Mouse (Mus musculus) liver (tissue): ENCODE data around the gene Ptgis.
"Not testable (repeated sequence)": the region's sequence is repeated elsewhere in the genome, so short reads cannot be mapped to it uniquely, and the experiment has no call there.

ENCODE experiments used
- DNase-seq: peaks from one replicate; pipeline ENCODE4 v3.0.0-alpha.2; 2020; ENCODE audit warnings: mixed read lengths

The Ptgis gene

DNA sequence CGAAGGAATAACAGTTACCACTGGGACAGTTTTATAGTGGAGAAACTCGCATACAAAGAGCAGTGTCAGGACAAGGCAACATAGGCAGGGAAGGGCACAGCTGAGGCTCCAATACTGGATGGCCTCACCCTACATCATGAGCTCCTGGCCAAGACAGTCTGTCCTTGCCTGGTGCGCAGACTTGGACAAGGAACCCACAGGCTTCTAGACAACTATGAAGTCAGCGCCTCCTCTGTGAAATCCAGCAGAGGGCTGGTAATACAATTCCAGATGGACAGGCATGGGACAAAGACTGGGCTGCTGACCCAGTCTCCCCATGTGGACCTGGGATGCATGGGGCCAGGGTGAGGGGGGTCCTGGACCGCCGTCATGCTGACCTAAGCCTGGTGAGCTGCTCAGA is 16.2 kb downstream of the Ptgis start:
- DNase-seq, result no peak

DNA sequence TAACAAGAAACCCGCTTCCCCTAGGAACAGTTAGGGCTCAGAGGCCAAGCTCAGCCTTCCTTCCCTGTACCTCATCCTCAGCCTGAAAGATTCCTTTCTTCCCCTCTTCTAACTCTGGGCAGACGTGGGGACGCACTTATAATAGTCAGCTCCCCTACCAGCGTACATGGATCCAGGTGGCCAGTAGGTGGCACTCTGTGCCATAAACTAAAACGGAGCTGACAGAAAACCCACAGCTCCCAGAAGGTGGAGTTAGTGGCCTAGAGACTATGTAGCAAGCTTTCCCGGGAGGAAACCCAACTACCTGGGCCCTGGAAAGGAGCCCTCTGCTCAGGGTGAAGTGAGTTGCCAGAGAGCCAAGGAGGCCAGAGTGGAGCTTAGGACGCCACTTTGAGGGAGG is 18.3 kb downstream of the Ptgis start:
- peak; percentile 67 for DNase-seq

DNA sequence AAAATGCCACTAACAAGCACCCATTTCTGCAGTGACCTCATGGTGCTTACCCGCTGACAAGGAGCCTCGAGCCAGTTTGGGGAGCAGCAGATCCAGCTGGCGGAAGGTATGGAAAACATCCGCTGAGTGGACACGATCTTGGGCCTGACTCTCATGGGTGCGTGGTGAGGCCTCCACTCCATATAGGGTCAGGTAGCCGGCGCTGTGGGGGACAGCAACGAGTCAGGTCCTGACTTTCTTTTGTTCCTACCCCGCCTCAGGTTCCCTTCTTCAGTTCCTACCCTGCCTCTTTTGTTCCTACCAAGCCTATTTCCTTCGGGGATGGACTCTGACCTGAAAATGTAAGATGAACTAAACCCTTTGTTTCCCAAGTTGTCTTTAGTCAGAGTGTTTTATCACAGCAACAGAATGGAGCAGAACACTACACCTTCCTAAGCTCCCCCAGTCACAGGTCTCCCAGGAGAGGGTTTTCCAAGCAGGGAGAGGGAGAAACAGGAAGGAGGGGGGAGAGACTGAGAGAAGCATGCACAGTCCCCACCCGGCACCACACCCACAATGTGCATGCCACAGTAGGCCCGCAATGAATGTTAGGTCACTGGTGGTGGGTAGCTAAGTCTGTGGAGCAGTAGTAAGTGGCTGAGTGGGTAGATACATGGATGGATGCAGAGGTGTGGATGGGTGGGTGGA is 19.1 kb downstream of the Ptgis start:
- DNase-seq, result no peak

DNA sequence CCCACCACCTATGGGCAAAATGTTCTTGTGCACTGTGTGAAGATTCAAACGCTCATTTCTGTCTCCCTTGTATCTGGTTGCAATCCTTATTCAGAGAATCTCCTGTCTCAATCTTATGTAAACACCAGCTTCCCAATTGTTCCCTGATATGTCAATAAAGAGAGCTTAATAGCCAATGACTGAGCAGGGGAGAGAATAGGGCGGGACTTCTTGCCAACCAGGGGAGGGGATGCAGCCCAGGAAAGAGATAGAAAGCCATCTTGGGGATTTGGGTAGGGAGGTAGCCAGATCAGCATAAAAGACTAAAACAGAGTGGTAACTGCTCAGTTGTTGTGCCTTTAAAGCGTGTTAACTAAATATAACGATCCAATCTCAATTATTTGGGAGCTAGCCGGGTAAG is 19.7 kb downstream of the Ptgis start:
- no peak for DNase-seq

DNA sequence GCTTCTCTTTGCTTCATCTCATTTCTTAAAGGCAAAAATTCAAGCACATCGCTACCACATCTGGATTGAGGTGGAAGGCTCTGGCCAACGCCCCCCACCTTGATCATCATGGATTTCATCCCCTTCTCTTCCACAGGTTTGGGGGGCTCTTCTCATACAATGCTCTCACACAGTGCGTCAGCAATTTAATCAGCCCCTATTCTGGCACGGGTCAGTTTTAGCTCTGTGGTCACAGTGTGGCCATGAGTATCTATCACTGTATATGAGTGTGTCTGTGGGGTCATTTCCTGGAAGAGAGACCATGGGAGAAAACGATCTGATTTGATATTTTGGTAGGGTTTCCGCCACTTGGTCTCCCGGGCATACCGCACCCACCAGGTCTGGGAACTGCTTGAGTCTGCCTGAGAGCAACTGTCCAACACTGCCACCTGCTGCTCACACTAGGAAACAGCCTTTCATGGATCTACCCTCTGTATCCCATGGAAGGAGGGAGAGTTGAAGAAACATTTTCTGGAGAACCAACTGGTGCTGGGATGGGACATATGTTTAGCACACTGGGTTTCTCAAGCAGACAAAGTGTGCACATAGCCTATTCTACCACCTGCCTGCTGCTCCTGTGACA is 21.1 kb downstream of the Ptgis start:
- peak; percentile 77 for DNase-seq

DNA sequence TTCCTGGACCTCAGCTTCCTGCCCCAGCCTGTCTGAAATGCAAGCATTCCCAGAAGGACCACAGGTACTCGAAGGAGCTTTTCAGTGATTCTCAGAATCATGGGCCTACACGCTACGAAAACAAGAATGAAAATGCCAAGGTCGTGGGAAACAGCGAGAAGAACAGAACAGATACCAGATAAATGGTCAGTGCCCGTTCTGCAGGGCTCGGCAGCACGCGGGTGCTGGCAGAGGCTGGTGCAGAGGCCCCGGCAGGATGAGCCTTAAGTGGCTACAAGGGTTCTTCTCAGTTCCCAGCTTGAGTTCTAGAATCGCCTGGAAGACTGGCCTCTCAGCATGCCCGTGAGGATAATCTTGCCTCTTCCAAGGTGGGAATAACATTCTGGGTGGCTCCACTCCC is 26.7 kb downstream of the Ptgis start:
- DNase-seq, result no peak

DNA sequence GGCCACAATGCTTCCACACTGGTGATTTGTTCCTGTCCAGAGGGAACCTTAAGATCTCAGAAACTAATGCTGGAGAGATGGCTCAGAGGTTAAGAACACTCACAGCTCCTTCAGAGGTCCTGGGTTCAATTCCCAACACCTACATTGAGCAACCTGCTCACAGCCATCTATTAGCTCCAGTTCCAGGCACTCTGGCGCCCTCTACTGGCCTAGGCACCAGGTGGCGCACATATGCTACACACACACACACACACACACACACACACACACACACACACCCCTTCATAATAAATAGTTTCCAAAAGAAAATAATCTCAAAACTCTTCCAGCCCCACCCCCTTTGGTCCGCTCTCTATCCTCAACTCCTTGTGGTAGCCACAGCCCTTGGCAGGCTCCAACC is 27.3 kb downstream of the Ptgis start:
- DNase-seq, result peak; percentile 43

DNA sequence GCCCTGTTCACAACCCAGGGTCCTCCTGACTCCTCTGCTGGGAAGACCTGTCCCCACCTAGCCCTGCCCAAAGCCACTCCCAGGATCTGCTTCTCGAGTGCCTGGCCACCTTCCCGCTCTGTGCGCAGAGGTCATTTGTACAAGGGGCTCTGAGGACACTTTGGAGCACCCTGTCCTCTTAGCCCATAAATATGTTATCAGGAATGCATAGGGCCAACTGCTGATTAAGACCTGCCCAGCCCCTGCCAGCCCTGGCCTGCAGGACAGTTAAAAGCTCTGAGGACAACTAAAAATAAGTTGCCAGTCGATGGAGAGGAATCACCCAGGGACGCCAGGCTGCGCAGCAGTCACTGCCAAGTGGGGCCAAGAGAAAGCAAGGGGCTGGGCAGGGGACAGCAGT is 27.9 kb downstream of the Ptgis start:
- DNase-seq, result no peak

DNA sequence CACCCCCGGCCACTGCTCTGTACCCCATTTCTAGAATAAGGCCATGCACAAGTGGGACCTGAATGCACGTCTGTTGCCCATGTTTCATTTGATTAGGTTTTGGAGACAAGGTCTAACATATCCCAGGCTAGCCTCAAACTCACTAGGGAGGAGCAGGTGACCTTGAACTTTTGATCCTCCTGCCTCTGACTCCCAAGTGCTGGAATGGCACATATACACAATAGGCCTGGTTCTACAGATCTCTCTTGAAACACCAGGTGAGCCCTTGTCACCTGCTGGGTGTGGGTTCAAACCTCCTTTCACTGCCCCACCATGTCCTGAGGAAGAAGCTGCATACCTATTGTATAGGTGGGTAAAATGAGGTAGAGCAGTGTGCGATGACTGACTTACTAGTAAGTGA is 28.3 kb downstream of the Ptgis start:
- no peak for DNase-seq

DNA sequence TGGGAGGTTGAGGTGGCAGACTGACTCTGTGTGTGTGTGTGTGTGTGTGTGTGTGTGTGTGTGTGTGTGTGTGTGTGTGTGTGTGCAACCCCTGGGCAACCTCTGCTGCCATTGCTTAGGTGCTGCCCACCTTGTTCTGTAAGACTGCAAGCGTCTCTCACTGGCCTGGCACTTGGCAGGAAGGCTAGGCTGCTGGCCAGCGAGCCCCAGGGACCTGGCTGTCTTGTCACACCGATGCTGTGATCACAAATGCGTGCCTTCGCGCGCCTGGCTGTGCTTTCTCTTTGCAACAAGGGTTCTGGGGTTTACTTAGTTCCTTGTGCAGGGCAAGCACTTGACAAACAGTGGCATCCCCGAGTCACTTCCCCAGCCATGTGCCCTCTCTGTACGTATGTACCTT is 30.5 kb downstream of the Ptgis start:
- no peak for DNase-seq

DNA sequence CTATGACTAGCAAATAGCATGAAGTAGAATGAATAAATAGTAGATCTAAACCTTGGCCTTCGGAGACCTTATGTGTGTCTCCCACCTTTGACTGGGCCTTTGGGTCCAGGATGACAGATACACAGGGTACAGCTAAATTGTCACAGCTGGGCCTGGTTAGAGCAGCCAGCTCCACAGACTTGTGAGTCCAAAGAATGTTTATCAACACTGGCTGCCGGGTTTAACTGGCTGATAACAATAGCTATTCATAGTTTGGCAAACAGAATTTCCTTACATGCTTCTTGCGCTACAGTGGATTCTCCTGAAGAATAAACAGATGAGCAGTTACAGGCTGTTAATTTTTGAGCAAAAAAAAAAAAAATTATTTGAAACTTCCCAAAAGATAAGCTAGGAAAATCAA is 31.4 kb downstream of the Ptgis start:
- DNase-seq, result no peak

DNA sequence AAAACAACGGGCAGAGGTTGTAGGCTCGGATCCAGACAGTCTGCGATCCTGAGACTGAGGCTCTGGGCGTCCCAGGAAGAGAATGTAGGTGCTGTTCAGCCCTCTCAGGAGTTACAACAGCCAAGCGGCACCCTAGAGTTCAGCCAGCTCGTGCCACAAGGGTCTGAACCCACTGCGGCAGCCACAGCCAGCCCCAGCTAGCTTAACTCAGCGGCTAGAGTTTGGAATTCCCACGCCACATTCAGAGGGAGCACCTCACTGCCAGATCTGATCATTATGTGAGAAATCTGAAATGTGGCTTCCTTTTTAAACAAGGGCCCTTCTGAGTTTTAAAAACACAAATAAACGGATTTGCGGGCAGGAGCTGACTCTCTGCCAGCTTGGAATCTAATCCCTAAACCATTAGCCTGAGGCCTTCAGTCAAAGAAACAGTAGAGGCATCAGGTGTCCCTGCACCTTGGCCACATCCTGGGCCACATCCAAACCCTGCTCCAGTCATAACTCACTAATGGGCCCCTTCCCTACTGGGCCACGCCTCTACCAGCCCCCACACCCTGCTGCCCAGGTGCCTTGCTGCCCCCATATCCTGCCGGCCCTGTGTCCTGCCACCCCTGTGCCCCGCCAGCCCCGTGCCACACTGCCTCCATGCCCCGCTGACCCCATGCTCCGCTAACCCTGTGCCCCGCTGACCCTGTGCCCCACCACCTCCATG is 34.3 kb downstream of the Ptgis start:
- no peak for DNase-seq

DNA sequence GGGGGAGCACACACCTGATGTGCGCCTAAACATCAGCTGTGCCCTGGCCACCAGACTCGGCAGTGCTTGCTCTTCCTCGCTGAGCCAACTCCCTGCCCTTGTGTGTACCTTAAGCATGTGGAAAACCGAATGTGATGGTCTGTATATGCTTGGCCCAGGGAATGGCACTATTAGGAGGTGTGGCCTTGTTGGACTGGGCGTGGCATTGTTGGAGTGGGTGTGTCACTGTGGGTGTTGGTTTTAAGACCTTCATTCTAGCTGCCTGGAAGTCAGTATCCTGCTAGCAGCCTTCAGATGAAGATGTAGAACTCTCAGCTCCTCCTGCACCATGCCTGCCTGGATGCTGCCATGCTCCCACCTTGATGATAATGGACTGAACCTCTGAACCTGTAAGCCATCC is 35.7 kb downstream of the Ptgis start:
- DNase-seq, result not testable (repeated sequence)

DNA sequence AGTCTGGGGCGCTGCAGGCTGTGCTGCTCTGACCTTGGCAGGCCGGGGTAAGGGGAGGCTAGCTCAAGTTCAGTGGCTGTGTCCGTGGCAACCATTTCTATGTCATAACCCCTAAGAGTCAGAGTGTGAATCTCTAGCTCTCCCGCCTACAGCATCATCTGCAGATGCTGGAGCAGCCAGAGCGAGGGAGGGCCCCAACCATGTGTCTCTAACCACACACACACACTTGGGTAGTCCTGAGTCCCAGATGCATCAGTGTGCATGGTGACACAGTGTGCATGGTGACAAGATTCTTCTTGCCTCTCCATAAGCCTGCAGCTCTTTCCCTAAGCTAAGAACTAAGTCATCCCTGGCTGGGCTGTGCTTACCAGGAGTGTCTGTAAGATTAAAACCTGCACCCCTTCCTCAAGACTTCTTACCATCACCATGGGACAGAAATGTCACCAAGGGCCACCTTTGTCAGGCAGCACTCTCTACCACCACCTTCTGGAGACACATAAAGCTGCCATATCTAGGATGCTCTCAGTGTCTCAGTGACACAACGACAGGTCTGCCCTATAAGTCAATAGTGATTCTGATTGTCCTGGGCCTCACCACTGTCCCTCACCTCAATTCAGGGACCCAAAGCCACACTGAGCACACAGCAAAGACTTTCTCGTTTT is 36.8 kb downstream of the Ptgis start:
- DNase-seq, result no peak

DNA sequence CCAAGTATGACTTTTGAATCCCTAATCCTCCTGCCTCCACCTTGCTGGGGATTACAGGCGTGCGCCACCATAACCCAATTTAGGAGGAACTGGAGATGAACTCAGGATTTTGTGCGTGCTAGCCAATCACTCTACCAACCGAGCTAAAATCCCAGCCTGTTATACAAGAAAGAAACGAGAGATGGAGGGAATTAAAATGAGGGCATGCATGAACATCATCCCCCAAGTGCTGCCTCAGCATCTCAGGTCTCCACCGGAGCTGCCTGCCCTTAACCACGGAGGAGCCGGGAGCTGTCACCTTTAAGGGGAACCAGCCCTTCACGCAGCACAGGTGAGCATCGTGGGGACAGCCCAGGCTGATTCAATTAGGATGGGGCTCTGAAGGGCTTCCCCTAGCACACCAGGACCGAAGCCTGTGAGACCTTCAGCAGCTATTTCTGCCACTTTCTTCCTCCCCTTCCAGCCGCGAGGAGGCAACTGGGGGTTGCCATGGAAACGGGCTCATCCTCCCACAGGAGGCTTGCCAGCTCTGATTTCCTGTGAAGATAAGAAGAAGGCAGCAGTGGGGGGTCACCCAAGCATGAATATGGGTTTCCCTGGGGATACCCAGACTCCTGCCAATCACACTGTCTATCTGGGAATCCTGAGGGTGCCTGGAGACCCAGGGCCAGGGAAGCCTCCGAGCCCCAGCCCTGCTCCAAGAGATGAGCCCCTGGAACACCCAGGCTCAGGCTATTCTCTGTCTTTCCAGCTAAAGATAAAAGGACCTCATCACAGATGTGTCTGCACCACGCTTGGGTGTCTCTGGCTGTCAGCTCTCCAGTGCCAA is 38.7 kb downstream of the Ptgis start:
- no peak for DNase-seq

DNA sequence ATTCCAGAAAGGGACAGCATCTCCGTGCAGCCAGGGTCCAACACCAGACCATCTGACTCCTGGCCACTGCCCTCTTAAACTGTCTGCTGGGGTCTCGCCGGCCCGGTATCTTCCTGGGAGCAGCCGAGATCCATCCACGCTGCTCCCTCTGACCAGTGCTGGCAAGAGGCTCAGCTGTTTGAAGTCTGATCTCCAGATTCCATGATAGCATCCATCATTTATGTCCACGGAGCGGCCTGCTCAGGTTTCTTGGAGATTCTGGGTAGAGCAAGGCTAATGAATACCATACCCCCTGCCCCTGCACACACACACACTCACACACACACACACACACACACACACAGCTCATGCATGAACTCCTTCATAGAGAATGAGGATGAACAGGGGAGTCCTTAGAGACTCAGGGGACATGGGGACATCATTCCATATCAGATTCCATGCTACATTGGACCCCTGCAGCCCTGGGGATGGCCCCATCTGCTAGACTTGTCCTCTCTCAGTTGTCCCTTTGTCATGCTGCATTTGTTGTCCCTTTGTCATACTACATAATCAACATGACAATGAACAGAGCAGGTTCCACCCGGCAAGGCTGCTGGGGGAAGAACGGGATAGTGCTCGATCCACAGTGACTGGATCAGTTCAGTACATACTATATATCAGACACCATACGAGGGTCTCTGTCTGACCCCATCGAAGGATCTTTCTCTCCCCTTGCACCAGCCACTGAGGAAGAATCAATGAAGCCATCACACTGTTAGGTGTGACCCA is 41.6 kb downstream of the Ptgis start:
- DNase-seq, result no peak

DNA sequence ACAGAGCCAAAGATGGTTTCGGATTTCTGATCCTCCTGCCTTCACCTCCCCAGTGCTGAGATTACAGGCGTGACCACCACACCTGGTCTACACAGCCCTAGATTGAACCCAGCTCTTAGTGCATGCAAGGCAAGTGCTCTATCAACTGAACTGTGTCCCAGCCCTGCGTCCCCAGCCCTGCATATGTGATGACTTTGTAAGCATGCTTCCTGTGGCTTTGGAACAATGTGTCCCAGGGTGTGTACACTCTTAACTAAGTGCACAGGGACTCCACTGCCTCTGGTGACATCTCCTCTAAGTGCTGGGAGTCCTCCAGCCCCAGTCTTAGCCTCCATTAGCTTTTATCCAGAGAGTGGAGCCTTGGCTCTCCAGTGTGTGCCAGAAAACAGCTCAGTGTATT is 47.0 kb downstream of the Ptgis start:
- no peak for DNase-seq

DNA sequence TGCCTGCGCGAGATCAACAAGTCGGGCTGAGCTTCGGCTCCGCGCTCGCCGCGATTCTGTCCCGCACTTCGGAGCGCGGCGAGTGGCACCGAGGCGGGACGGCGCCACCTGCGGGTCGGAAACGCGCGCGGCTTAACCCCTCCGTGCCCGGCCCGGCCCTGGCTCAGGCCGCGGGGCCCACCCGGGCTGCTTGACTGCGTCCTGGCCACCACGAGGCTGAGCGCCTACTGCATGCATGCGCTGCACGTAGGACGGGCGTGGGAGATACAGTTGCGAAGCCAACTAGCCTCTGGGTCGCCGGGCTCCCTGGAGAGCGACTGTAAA is 50.4 kb downstream of the Ptgis start, which contains the start of gene Kcnb1:
Gene Kcnb1, minus strand, starts transcription at position 80 of the 324 bp plus-strand sequence.
- peak; percentile 51 for DNase-seq

DNA sequence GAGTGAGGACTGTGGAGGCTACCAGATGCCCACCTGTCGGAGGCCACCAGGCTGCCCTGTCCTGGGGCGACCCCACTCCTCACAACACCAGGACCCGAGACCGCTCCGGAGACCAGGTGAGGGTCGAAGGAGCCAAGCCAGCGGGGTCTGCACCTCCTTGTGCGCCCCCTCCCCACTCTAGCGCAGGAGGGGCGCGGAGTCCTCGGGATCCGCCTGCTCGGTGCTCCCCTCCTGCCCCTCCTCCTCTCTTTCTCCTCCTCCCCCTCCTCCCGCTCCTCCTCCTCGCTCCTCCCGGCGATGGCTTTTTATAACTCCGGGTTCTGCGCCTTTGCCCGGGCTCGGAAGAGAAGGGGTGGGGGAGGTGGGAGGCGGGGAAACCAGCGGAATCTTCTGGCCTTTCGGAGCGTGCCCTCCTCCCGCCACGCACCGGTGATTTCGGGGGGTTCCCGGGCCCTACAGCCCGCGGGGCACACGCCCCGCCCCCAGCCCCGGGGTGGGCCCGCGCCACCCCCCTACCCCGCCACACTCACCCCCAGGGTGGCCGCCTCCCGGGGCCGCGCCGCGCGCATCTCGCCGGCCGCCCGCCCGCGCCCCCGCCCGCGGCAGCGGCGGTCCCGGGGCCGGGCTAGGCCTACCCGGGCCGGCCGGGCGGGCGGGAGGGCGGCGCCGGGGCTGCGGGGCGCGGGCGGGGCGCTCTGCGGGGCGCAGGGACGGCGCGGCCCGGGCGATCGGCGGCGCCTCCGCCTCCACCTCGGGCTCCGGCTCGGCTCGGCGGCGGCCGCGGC is 50.9 kb downstream of the Ptgis start:
- peak; percentile 15 for DNase-seq

DNA sequence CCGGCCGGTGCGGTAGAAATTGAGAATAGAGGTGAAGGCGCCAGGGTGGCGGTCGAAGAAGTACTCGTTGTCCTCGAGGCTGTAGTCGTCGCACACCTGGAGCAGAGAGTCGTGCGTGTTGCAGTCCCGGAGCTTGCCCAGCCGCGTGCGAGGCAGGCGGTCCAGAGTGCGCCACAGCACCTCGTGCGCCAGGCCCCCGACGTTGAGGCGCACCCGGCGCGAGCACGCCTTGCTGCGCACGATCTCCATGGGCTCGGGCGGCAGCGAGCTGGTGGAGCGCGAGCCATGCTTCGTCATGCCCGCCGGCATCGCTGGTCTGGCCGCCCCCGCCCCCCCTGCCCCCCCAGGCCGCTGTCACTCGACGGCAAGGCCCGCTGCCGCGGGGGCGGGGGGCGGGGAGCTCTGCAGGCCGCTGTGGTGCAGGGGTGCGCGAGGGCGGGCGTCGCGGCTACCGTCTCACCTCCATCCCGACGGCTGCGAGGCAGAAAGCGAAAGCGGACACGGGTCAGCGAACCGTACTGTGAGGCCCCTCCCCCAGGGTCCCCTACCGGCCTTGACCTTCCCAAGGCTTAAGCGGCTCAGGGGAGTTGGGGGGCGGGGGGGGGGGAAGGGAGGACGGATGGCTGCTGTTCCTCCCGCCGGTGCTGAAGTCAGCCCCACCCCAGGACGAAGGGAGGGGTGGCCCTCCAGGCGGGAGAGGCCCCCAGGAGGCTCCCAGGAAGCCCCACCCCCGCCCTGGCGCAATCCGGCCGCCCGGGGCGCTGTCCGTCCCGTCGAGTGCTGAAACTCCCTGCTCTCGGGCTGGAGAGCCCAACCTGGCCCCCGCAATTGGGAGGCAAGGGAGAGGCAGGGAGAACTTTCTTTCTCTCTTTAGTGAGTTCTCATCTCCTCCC is 51.8 kb downstream of the Ptgis start:
- peak; percentile 77 for DNase-seq
